Mouse (Mus musculus) CH12.LX (cell line): ENCODE measurements around the gene Epha2.
A peak's percentile ranks its signal among the peaks of the same experiment; 100 is the strongest.

Experiments
- CTCF ChIP-seq, 2 experiments: IDR thresholded peaks in 1 of 2; conservative IDR thresholded peaks in 1 of 2; 2 replicates each; pipeline ENCODE4 v1.5.1; 2011 to 2012; ENCODE audit warnings: low read depth in 2 of 2, low read length in 2 of 2, improper control_type of control experiment in 1 of 2, inconsistent platforms in 1 of 2, mild to moderate bottlenecking in 1 of 2, moderate library complexity in 1 of 2
- EP300 ChIP-seq: IDR thresholded peaks from 2 replicates; pipeline ENCODE4 v1.6.1; 2011; ENCODE audit warnings: low read length, improper control_type of control experiment
- GABPA ChIP-seq: IDR thresholded peaks from 2 replicates; pipeline ENCODE4 v1.6.1; 2012; ENCODE audit warnings: low read depth, low read length, improper control_type of control experiment, inconsistent platforms; ENCODE audit not compliant: insufficient replicate concordance
- MEF2A ChIP-seq: IDR thresholded peaks from 2 replicates; pipeline ENCODE4 v1.6.1; 2014; ENCODE audit warnings: low read depth, mild to moderate bottlenecking, inconsistent platforms, low read length, improper control_type of control experiment, borderline replicate concordance
- MYC ChIP-seq: IDR thresholded peaks from 2 replicates; pipeline ENCODE4 v1.6.1; 2011; ENCODE audit warnings: low read depth, mild to moderate bottlenecking, improper control_type of control experiment, low read length
- POLR2A ChIP-seq: IDR thresholded peaks from 2 replicates; pipeline ENCODE4 v1.6.1; 2011; ENCODE audit warnings: low read depth, mild to moderate bottlenecking, improper control_type of control experiment, low read length
- SIN3A ChIP-seq: IDR thresholded peaks from 2 replicates; pipeline ENCODE4 v1.6.1; 2012; ENCODE audit warnings: low read length, improper control_type of control experiment, inconsistent platforms
- USF1 ChIP-seq: IDR thresholded peaks from 2 replicates; pipeline ENCODE4 v1.6.1; 2014; ENCODE audit warnings: low read depth, mild to moderate bottlenecking, inconsistent platforms, low read length, improper control_type of control experiment
- ZNF384 ChIP-seq: IDR thresholded peaks from 2 replicates; pipeline ENCODE4 v1.6.1; 2012; ENCODE audit warnings: low read depth, low read length, improper control_type of control experiment, inconsistent platforms

DNA sequence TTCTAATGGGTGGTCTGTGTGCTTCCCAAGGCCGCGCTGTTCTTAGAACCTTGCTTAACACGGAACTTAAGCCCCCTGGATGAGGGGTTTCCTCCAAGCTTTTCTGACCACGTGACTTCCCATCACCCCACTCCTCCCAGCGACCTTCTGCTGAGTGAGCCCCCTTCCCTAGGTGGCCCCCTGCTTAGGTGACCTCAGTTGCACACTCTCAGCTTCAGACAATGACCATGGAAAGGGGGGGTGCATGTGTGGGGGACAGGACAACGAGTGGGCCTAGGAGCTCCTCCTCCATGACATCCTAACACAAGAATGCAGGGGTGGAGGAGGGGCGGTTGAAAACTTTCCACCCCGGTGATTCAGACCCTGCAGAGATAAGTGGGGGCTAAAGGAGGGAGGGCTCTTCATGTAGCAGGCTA lies 9.2 kb downstream of the Epha2 start:
- TF ChIP-seq ZNF384 (no peak), CTCF (conservative IDR thresholded peaks at IDR 0.05 in 1 of 2, IDR thresholded peaks at IDR 0.05 in 1 of 2; ENCODE audit: low read depth in 2 of 2, low read length in 2 of 2) (no peak), MYC (no peak), MEF2A (no peak), POLR2A (no peak), USF1 (peak; percentile 4; the same call in 1 of the 2 replicates), GABPA (no peak), EP300 (no peak), SIN3A (no peak)
